Mouse (Mus musculus) forebrain, postnatal 0 days (tissue): ENCODE measurements around the gene Gsap. TPM values are rescaled to one million over a fixed set of nuclear protein-coding genes. Genes with fewer than 3 reads are reported as not detected.

ENCODE experiments used
- ATAC-seq: fragments of 200-750 bp; cut with Nextera tagmentation; 2 replicates; pipeline ENCODE4 v1.8.0; 2017; ENCODE audit warnings: mild to moderate bottlenecking, moderate library complexity
- DNase-seq: peaks from one replicate; pipeline ENCODE4 v3.0.0-alpha.2; 2015
- H3K27ac ChIP-seq: fragments of 300-500 bp; sonication (generic); 2 replicates; pipeline ENCODE4 v1.5.1; 2014; ENCODE audit warnings: low read depth, mild to moderate bottlenecking, antibody characterized with exemption, low read length, moderate library complexity, mixed read lengths
- H3K27me3 ChIP-seq: fragments of 300-500 bp; sonication (generic); 2 replicates; pipeline ENCODE4 v1.6.1; 2014; ENCODE audit warnings: mild to moderate bottlenecking, low read length, mixed read lengths; ENCODE audit not compliant: insufficient read depth
- H3K36me3 ChIP-seq: fragments of 300-500 bp; sonication (generic); 2 replicates; pipeline ENCODE4 v1.6.1; 2014; ENCODE audit warnings: mild to moderate bottlenecking, moderate library complexity; ENCODE audit not compliant: insufficient read depth
- H3K4me1 ChIP-seq: fragments of 300-500 bp; sonication (generic); 2 replicates; pipeline ENCODE4 v1.6.1; 2014; ENCODE audit warnings: antibody characterized with exemption; ENCODE audit not compliant: insufficient read depth
- H3K4me2 ChIP-seq: fragments of 300-500 bp; sonication (generic); 2 replicates; pipeline ENCODE4 v1.6.1; 2014; ENCODE audit warnings: low read depth, mild to moderate bottlenecking, moderate library complexity
- H3K4me3 ChIP-seq: fragments of 300-500 bp; sonication (generic); 2 replicates; pipeline ENCODE4 v1.5.1; 2014; ENCODE audit warnings: low read depth, low read length, mixed read lengths
- H3K9ac ChIP-seq: fragments of 300-500 bp; sonication (generic); 2 replicates; pipeline ENCODE4 v1.6.1; 2014; ENCODE audit warnings: mild to moderate bottlenecking
- H3K9me3 ChIP-seq: fragments of 300-500 bp; sonication (generic); 2 replicates; pipeline ENCODE4 v1.6.1; 2016; ENCODE audit warnings: low read length
- CTCF ChIP-seq: sonication (generic); IDR thresholded peaks from 2 replicates; pipeline ENCODE4 v1.5.1; 2016; ENCODE audit warnings: antibody characterized with exemption, control low read depth, low read depth
- WGBS: fragments of 180-500 bp; shearing (Covaris S2); extraction: QIAGEN DNeasy Blood & Tissue Kit; methylation state at CpG from one replicate; pipeline ENCODE4 v1.1.7; 2014; 5-methylcytosine and 5-hydroxymethylcytosine counted together
- polyA plus RNA-seq: library from polyadenylated mRNA; unstranded; fragments of >200 nt; fragmentation: Nextera tagmentation; extraction: Ambion mirVana; gene quantifications from 2 replicates; pipeline ENCODE4 v1.2.1, GENCODE M21; 2015
- total RNA-seq: library from RNA; depleted of rRNA; stranded (reverse); fragments of >200 nt; gene quantifications from 2 replicates; pipeline ENCODE4 v1.2.3, GENCODE M21; 2014

Gsap gene
- total and polyA plus RNA-seq, 2 experiments from 2014 or later, result 7.7 to 9.4 TPM

- no peak for ATAC-seq
- Histone ChIP-seq H3K36me3 (no peaks in the 10 kb centered on the region), H3K27me3 (no peaks in the 10 kb centered on the region), H3K9me3 (no peaks in the 10 kb centered on the region), H3K4me2 (no peak overlapping the region), H3K4me3 (no peak overlapping the region), H3K27ac (no peak overlapping the region), H3K9ac (no peak overlapping the region), H3K4me1 (no peaks in the 10 kb centered on the region)
- no peak for DNase-seq
- WGBS, result 81% methylated on average over 7 of the region's 7 CpGs
- no peak for TF ChIP-seq CTCF
These were observed 102.8 kb downstream of the Gsap start for GRCm38 (mm10) chr5:21288658-21289435.

- H3K27ac ChIP-seq, result no peak overlapping the region
- TF ChIP-seq CTCF, result no peak
- DNase-seq (no peak), ATAC-seq (no peak)
- H3K4me3 ChIP-seq, result no peak overlapping the region
- no peaks in the 10 kb centered on the region for H3K9me3 ChIP-seq
- no peaks in the 10 kb centered on the region for H3K27me3 ChIP-seq
- 84% methylated on average over 8 of the region's 8 CpGs for WGBS
- no peak overlapping the region for H3K9ac ChIP-seq
- H3K36me3 ChIP-seq, result no peaks in the 10 kb centered on the region
- H3K4me2 ChIP-seq, result no peak overlapping the region
- H3K4me1 ChIP-seq, result no peaks in the 10 kb centered on the region
These were observed 104.5 kb downstream of the Gsap start for GRCm38 (mm10) chr5:21290594-21290993.

- 89% methylated on average over 8 of the region's 8 CpGs for WGBS
- Histone ChIP-seq H3K9me3 (no peaks in the 10 kb centered on the region), H3K4me2 (no peak overlapping the region), H3K4me1 (no peaks in the 10 kb centered on the region), H3K27ac (no peak overlapping the region), H3K9ac (no peak overlapping the region), H3K36me3 (no peaks in the 10 kb centered on the region), H3K27me3 (no peaks in the 10 kb centered on the region), H3K4me3 (no peak overlapping the region)
- ATAC-seq, result no peak
- DNase-seq, result no peak
- TF ChIP-seq CTCF, result no peak
These were observed 109.6 kb downstream of the Gsap start for GRCm38 (mm10) chr5:21295683-21296082.

- no peaks in the 10 kb centered on the region for H3K4me1 ChIP-seq
- H3K4me3 ChIP-seq, result no peak overlapping the region
- H3K9ac ChIP-seq, result no peak overlapping the region
- no peak overlapping the region for H3K27ac ChIP-seq
- TF ChIP-seq CTCF, result no peak
- H3K27me3 ChIP-seq, result no peaks in the 10 kb centered on the region
- 69% methylated on average over 21 of the region's 21 CpGs for WGBS
- H3K4me2 ChIP-seq, result no peak overlapping the region
- no peak for DNase-seq
- peak; percentile 45 for ATAC-seq
- no peaks in the 10 kb centered on the region for H3K36me3 ChIP-seq
- H3K9me3 ChIP-seq, result no peaks in the 10 kb centered on the region
These were observed 113.2 kb downstream of the Gsap start for GRCm38 (mm10) chr5:21299076-21299755.

GRCm38 (mm10) chr5:21300058-21300457 lies 114.0 kb downstream of the Gsap start:
- Histone ChIP-seq H3K4me2 (no peak overlapping the region), H3K4me3 (no peak overlapping the region), H3K9ac (no peak overlapping the region), H3K4me1 (no peaks in the 10 kb centered on the region), H3K9me3 (no peaks in the 10 kb centered on the region), H3K36me3 (no peaks in the 10 kb centered on the region), H3K27me3 (no peaks in the 10 kb centered on the region), H3K27ac (no peak overlapping the region)
- no peak for DNase-seq
- ATAC-seq, result no peak
- no peak for TF ChIP-seq CTCF
- 94% methylated on average over 3 of the region's 3 CpGs for WGBS

DNA sequence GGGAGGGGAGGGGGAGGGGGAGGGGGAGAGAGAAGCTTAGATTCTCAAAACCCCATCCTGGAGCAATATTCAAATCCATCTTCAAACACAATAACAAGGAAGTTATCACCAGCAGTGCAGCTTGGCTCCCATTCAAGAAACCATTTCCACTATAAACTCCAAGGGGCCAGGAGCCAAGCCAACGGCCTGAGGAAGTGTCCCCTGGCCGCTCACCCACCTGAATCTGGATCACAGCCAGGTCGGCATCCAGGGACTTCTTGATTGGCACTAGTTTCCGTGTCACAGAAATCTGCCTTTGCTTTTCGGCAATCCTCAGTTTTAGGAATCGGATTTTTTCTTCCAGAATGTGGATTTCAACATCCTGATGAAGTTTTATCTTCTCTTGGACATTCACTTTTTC lies 115.0 kb downstream of the Gsap start:
- Histone ChIP-seq H3K4me1 (no peaks in the 10 kb centered on the region), H3K27me3 (no peaks in the 10 kb centered on the region), H3K9ac (no peak overlapping the region), H3K4me3 (no peak overlapping the region), H3K4me2 (no peak overlapping the region), H3K36me3 (no peaks in the 10 kb centered on the region), H3K9me3 (no peaks in the 10 kb centered on the region), H3K27ac (no peak overlapping the region)
- 55% methylated on average over 6 of the region's 6 CpGs for WGBS
- no peak for DNase-seq
- ATAC-seq, result no peak
- TF ChIP-seq CTCF, result no peak

DNA sequence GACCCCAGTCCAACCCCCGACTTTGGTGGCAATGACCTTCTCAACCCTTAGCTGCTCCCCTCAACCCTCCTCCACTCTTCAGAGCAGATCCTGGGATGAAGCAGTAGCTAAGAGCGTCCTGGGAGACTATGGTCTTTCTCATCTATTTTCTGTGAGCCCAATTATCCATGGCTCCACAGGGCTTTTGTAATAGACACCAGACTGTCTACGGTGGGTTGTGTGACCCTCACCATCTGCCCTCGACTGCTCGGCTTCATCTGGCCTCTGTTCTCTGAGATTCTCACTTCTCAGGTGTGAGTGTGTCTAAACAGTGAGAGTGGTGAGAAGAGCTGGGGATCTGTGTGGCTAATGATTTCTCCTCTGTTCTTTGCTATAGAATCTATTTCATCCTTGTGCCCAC lies 121.1 kb downstream of the Gsap start:
- Histone ChIP-seq H3K4me1 (no peaks in the 10 kb centered on the region), H3K27ac (no peak overlapping the region), H3K36me3 (no peaks in the 10 kb centered on the region), H3K9me3 (no peaks in the 10 kb centered on the region), H3K4me3 (no peak overlapping the region), H3K9ac (no peak overlapping the region), H3K27me3 (no peaks in the 10 kb centered on the region), H3K4me2 (no peak overlapping the region)
- ATAC-seq (no peak), DNase-seq (no peak)
- 68% methylated on average over 5 of the region's 5 CpGs for WGBS
- TF ChIP-seq CTCF, result no peak
